8 mouse cellular contexts compared by ENCODE assay signal in genomic region chr10:117647158-117647505, GRCm38 (mm10). TPM values are rescaled to one million over a fixed set of nuclear protein-coding genes. Genes with fewer than 3 reads are reported as not detected.
DNase-seq lines count a peak whose midpoint lies in the region; ATAC-seq and TF ChIP-seq lines count a peak whose summit lies in the region.

No protein-coding gene starts in this region.

- no peak for TF ChIP-seq EP300 in heart, adult 2 months (IDR thresholded peaks at IDR 0.05; ENCODE audit: insufficient read depth, low read depth, low read length)

- H3K79me2 ChIP-seq in heart, adult 2 months (replicated peaks; ENCODE audit: control insufficient read depth, insufficient read depth, low read length), result no peaks in the 10 kb centered on the region

- H3K27me3 ChIP-seq in forebrain, embryonic 12.5 days, result no peaks in the 10 kb centered on the region
- H3K27me3 ChIP-seq in heart, adult 2 months (ENCODE audit: control insufficient read depth, insufficient read depth, low read length), result no peaks in the 10 kb centered on the region

- H3K27ac ChIP-seq in forebrain, embryonic 12.5 days, result no peak overlapping the region
- no peak overlapping the region for H3K27ac ChIP-seq in heart, adult 2 months

- ATAC-seq in forebrain, embryonic 12.5 days (ENCODE audit: low FRiP score), result peak; percentile 65; the same call in 1 of the 2 replicates

- H3K4me1 ChIP-seq in forebrain, embryonic 12.5 days, result peaks cover 6% of the 10 kb centered on the region; the same call in 1 of the 2 replicates
- no peaks in the 10 kb centered on the region for H3K4me1 ChIP-seq in heart, adult 2 months (ENCODE audit: control insufficient read depth, insufficient read depth, low read length)

- no peak for TF ChIP-seq POLR2A in heart, adult 2 months (IDR thresholded peaks at IDR 0.05; ENCODE audit: insufficient read depth, low read depth, low read length)

- no peaks in the 10 kb centered on the region for H3K36me3 ChIP-seq in forebrain, embryonic 12.5 days (replicated peaks)
- H3K36me3 ChIP-seq in heart, adult 2 months (ENCODE audit: control insufficient read depth, insufficient read depth, low read length), result no peaks in the 10 kb centered on the region

- no peak overlapping the region for H3K4me2 ChIP-seq in forebrain, embryonic 12.5 days

- WGBS in forebrain, embryonic 12.5 days, result 46% methylated on average over 13 of the region's 13 CpGs
- WGBS in heart, adult 2 months, result 81% methylated on average over 13 of the region's 13 CpGs

- no peak overlapping the region for H3K4me3 ChIP-seq in forebrain, embryonic 12.5 days (replicated peaks)
- no peak overlapping the region for H3K4me3 ChIP-seq in heart, adult 2 months

- TF ChIP-seq CTCF in heart, adult 2 months (IDR thresholded peaks at IDR 0.05), result no peak

- no peak overlapping the region for H3K9ac ChIP-seq in forebrain, embryonic 12.5 days
- H3K9ac ChIP-seq in heart, adult 2 months (ENCODE audit: low read depth, low read length), result no peak overlapping the region

- no peaks in the 10 kb centered on the region for H3K9me3 ChIP-seq in forebrain, embryonic 12.5 days

- intact Hi-C loops in left cerebral cortex, postnatal 25 days (cut with DNase I), result no loop called here
- intact Hi-C loops in heart, adult 2 months (cut with DNase I), result no loop called here

- DNase-seq in adipocyte (ENCODE audit: low spot score), result peak; percentile 93
- DNase-seq in kidney, adult 9 months, result peak; percentile 82
- DNase-seq in left cerebral cortex, postnatal 25 days (ENCODE audit: low spot score in 2 of 2), result peak; percentile 63 to 85
- no peak for DNase-seq in embryo, embryonic 11 days
- no peak for DNase-seq in gastrocnemius, postnatal 10 days
- no peak for DNase-seq in adrenal gland, postnatal 4 days (ENCODE audit: low spot score in 2 of 2)
- DNase-seq in heart, adult 2 months, result no peak

RNA-seq across cellular contexts. Expression of gene Cpm, which starts 17.8 kb away (rescaled TPM):
- 5.2 and 6.5 TPM in 2 replicates for polyA plus RNA-seq in forebrain, embryonic 12.5 days (2016; fragmentation: Nextera tagmentation; extraction: Ambion mirVana)
- total RNA-seq in left cerebral cortex, postnatal 25 days (2021), result 1 to 10 TPM; 4.0 to 5.3 TPM
- 1 to 10 TPM; 9.3 to 10.0 TPM for total RNA-seq in gastrocnemius, postnatal 10 days (2021)
- total RNA-seq in adrenal gland, postnatal 4 days (2021), result 10 to 100 TPM; 24.4 to 25.3 TPM
- total RNA-seq in heart, adult 2 months (2021), result 1 to 10 TPM; 2.8 to 4.0 TPM
- polyA plus RNA-seq in heart, adult 2 months (2012; rRNA removed), result 3.5 and 6.6 TPM in 2 replicates

Comparison
In these comparisons a context has a peak if more than half of its experiments do, and no peak if none do; other contexts are left out.
1. DNase-seq: peak in adipocyte (single experiment), kidney, adult 9 months (single experiment) and left cerebral cortex, postnatal 25 days (2 of 2); none in embryo, embryonic 11 days (single experiment), gastrocnemius, postnatal 10 days (single experiment), adrenal gland, postnatal 4 days (0 of 2) and heart, adult 2 months (0 of 2).